Mouse (Mus musculus) heart, adult 11 months (tissue): Measurements from ENCODE around the gene Pdap1.

ENCODE experiments used
- DNase-seq: peaks from one replicate; pipeline ENCODE4 v3.0.0; 2022

Gene Pdap1

DNA sequence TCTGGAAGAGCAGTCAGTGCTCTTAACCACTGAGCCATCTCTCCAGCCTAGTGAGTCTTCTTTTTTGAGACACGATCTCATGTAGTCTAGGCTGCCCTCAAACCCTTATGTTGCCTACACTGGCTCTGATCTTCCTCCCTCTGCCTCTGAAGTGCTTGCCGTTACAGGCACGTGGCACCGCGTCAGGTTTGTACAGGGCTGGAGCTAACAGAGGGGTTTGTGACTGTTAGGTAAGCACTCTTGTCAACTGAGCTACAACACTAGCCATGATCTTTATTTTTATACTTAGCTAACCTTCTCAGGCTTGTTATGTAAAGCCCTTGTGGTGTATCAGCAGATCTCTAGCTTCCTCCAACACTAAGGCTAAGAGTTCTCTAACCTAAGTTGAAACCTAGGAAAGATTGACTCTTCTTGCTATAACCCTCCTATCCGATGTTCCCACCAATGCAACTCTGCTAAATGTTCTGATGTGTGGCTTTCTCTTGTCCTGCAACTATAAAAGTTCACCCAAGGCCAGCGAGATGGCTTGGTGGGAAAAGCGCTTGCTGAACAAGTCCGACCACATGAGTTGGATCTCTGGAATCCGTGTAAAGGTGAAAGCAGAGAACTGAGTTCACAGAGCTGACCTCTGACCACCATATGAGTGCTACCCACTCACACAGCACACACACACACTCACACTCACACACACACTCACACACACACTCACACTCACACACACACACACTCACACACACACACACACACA lies 58.0 kb downstream of the Pdap1 start:
- no peak for DNase-seq
